Mouse (Mus musculus) frontal cortex, adult (tissue): ENCODE results near the gene H2al2b.
"Not testable (repeated sequence)": the region's sequence is repeated elsewhere in the genome, so short reads cannot be mapped to it uniquely, and the experiment has no call there.

Experiments used
- ATAC-seq: cut with Nextera tagmentation; 2 replicates; pipeline ENCODE4 v1.9.2; 2017; ENCODE audit warnings: mild to moderate bottlenecking, moderate library complexity, mixed read lengths; ENCODE audit not compliant: low TSS enrichment

The H2al2b gene

DNA sequence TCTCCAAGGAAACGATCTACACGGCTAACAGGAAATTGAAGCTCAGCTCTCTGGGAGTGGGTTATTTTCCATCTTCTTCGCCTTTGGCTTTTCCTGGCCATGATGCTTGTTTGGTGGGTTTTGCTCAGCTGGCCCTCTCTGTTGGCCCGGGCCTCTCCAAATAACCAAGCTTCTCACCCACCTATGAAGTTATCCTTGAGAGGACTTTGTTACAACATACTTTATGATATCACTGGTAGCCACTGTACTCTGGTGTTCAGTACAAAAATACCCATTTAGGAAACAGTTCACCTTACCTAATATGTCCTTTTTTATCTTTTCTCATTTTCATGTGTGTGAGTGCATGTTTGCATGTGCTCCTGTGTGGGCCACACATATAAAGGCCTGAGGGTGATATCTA lies at the start of gene H2al2b:
Gene H2al2b, minus strand, starts transcription at position 101 of the 400 bp plus-strand sequence.
- not testable (repeated sequence) for ATAC-seq
